Mouse (Mus musculus): ENCODE results near the gene Cog2. TPM values are rescaled to one million over a fixed set of nuclear protein-coding genes. Genes with fewer than 3 reads are reported as not detected.

The Cog2 gene
- 14.6 TPM for polyA plus RNA-seq (2014; fragmentation: Illumina TruSeq; extraction: RNeasy Lipid Tissue Mini Kit (QIAGEN cat#74804); ENCODE audit: low read depth, low replicate concordance)

GRCm38 (mm10) chr8:124520249-124521080, at the start of gene Cog2:
TSS of gene Cog2 (plus strand) at chr8:124520767.

GRCm38 (mm10) chr8:124569593-124569992, 49.0 kb downstream of the Cog2 start, which contains the start of gene Agt:
TSS of gene Agt (minus strand) at chr8:124569706.

DNA sequence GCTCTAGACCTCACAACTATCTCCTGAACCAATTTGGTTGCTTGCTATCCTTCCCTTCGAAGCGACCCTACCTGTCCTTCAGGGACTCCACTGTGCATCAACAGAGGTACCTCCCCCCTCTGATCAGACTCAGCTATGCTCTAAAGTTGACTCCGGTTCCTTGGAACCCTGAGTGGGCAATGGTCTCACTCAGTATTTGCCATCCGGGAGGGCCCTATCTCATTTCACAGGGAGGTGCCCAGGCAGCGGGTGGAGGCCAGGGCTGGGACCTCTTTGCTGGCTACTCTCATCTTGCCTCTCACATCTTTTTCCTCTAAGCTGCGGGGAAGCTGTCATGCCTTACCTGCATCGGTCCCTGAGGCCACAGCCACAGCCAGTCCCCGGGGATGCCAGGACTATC, 55.2 kb downstream of the Cog2 start, which contains the start of gene Capn9:
TSS of gene Capn9 (plus strand) at position 301 of the 400 bp plus-strand sequence.

Other genes with a start within 250 kb of the Cog2 start
- gene Pgbd5, start 81.1 kb upstream of the Cog2 start, polyA plus RNA-seq (2014; fragmentation: Illumina TruSeq; extraction: RNeasy Lipid Tissue Mini Kit (QIAGEN cat#74804); ENCODE audit: low read depth, low replicate concordance), result 0.16 TPM
- 3.8 TPM for gene Agt, start 48.9 kb downstream of the Cog2 start, polyA plus RNA-seq (2014; fragmentation: Illumina TruSeq; extraction: RNeasy Lipid Tissue Mini Kit (QIAGEN cat#74804); ENCODE audit: low read depth, low replicate concordance)
- gene Capn9, start 55.3 kb downstream of the Cog2 start, polyA plus RNA-seq (2014; fragmentation: Illumina TruSeq; extraction: RNeasy Lipid Tissue Mini Kit (QIAGEN cat#74804); ENCODE audit: low read depth, low replicate concordance), result not detected
- gene 2310022B05Rik, start 142.6 kb downstream of the Cog2 start, polyA plus RNA-seq (2014; fragmentation: Illumina TruSeq; extraction: RNeasy Lipid Tissue Mini Kit (QIAGEN cat#74804); ENCODE audit: low read depth, low replicate concordance), result 9.9 TPM
- 13.5 TPM for gene Ttc13, start 201.2 kb downstream of the Cog2 start, polyA plus RNA-seq (2014; fragmentation: Illumina TruSeq; extraction: RNeasy Lipid Tissue Mini Kit (QIAGEN cat#74804); ENCODE audit: low read depth, low replicate concordance)
- 1.1 TPM for gene Arv1, start 201.4 kb downstream of the Cog2 start, polyA plus RNA-seq (2014; fragmentation: Illumina TruSeq; extraction: RNeasy Lipid Tissue Mini Kit (QIAGEN cat#74804); ENCODE audit: low read depth, low replicate concordance)
- gene Fam89a, start 231.1 kb downstream of the Cog2 start, polyA plus RNA-seq (2014; fragmentation: Illumina TruSeq; extraction: RNeasy Lipid Tissue Mini Kit (QIAGEN cat#74804); ENCODE audit: low read depth, low replicate concordance), result 0.69 TPM